Mouse (Mus musculus): ENCODE results near the gene Lap3.

GRCm38 (mm10) chr5:45529696-45530095 is 36.5 kb downstream of the Lap3 start:
- TF ChIP-seq CTCF (IDR thresholded peaks at IDR 0.05; ENCODE audit: borderline replicate concordance, insufficient read depth, low read length) (no peak), POLR2A (IDR thresholded peaks at IDR 0.05; ENCODE audit: low read depth, low read length) (no peak)
